Mouse (Mus musculus): ENCODE data around the gene Isg20. TPM values are rescaled to one million over a fixed set of nuclear protein-coding genes. Genes with fewer than 3 reads are reported as not detected.

Gene Isg20
- polyA plus RNA-seq, 1 experiment: 26.9 TPM

GRCm38 (mm10) chr7:78927266-78927665, 14.0 kb downstream of the Isg20 start:
- Histone ChIP-seq H3K27me3 (ENCODE audit: control insufficient read depth) (peaks cover 16% of the 10 kb centered on the region), H3K4me1 (ENCODE audit: control insufficient read depth) (peaks cover 21% of the 10 kb centered on the region), H3K9me3 (ENCODE audit: control insufficient read depth, low read length) (no peaks in the 10 kb centered on the region), H3K4me3 (replicated peaks) (peak overlapping the region; percentile 21), H3K36me3 (ENCODE audit: control insufficient read depth) (no peaks in the 10 kb centered on the region)
- TF ChIP-seq TAL1 (IDR thresholded peaks at IDR 0.05; ENCODE audit: low read length) (no peak), GATA1 (IDR thresholded peaks at IDR 0.05; ENCODE audit: low read length) (no peak)

DNA sequence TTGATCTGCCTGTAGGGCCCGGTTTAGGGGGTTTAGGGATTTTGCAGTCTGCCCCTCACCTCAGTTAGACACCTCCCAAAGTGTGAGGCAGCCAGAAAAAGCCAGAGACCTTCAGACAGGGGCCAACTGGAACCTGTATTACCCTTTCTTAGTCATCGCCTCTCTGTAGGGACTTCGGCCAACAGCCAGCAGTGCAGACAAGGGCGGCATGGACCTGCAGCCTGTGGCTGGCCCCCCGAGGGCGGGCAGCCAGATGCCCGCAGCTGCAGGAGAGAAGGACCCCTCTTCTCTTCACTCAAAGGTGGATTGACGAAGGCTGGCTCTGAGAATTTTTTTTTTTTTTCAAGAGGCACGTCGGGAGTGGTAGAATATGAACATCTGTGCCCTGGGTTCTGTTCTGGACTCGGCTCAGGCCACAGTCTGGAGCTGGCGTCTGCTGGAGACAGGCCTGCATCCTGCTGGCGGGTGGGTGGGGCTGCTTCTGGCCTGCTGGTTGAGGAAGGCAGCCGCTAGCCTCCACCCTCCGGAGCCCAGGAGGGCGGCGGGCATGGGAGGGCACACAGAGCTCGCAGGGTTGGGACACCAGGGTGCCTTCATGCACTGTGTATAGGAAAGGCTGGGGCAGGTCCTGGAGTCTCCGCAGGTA, 25.9 kb downstream of the Isg20 start:
- H3K36me3 ChIP-seq (ENCODE audit: control insufficient read depth): no peaks in the 10 kb centered on the region
- H3K27me3 ChIP-seq (ENCODE audit: control insufficient read depth): peaks cover 10% of the 10 kb centered on the region
- H3K4me3 ChIP-seq (replicated peaks): no peak overlapping the region
- no peak for TF ChIP-seq TAL1 (IDR thresholded peaks at IDR 0.05; ENCODE audit: low read length)
- TF ChIP-seq GATA1 (IDR thresholded peaks at IDR 0.05; ENCODE audit: low read length): no peak
- H3K4me1 ChIP-seq (ENCODE audit: control insufficient read depth): peaks cover 24% of the 10 kb centered on the region
- no peaks in the 10 kb centered on the region for H3K9me3 ChIP-seq (ENCODE audit: control insufficient read depth, low read length)

GRCm38 (mm10) chr7:78940971-78941370, 27.7 kb downstream of the Isg20 start:
- no peaks in the 10 kb centered on the region for H3K36me3 ChIP-seq (ENCODE audit: control insufficient read depth)
- no peaks in the 10 kb centered on the region for H3K9me3 ChIP-seq (ENCODE audit: control insufficient read depth, low read length)

DNA sequence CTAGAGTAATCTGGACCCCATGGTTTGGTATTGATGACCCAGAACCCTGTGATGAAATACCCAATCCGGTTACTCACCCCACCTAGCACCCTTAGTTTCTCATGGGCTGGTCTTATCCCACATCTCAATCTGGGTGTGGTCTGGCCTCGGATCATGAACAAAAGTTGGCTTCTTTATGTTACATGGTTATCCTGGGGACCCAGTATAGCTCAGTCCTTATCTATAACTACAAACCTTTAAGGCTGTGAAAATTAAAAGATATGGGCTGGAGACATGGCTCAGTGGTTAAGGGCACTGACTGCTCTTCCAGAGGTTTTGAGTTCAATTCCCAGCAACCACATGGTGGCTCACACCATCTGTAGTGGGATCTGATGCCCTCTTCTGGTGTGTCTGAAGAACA, 29.3 kb downstream of the Isg20 start:
- Histone ChIP-seq H3K4me1 (ENCODE audit: control insufficient read depth) (peaks cover 24% of the 10 kb centered on the region), H3K36me3 (ENCODE audit: control insufficient read depth) (no peaks in the 10 kb centered on the region), H3K27me3 (ENCODE audit: control insufficient read depth) (0 out of 2 replicates have a peak, but pooled peaks cover 4% of the 10 kb centered on the region), H3K4me3 (replicated peaks) (no peak overlapping the region), H3K9me3 (ENCODE audit: control insufficient read depth, low read length) (no peaks in the 10 kb centered on the region)
- TF ChIP-seq GATA1 (IDR thresholded peaks at IDR 0.05; ENCODE audit: low read length): no peak
- no peak for TF ChIP-seq TAL1 (IDR thresholded peaks at IDR 0.05; ENCODE audit: low read length)

More at GRCm38 (mm10) chr7:78940971-78941370, 27.7 kb downstream of the Isg20 start:
- H3K27me3 ChIP-seq (ENCODE audit: control insufficient read depth): peaks cover 7% of the 10 kb centered on the region
- peaks cover 24% of the 10 kb centered on the region for H3K4me1 ChIP-seq (ENCODE audit: control insufficient read depth)
- TF ChIP-seq GATA1 (IDR thresholded peaks at IDR 0.05; ENCODE audit: low read length) (no peak), TAL1 (IDR thresholded peaks at IDR 0.05; ENCODE audit: low read length) (no peak)
- H3K4me3 ChIP-seq (replicated peaks): no peak overlapping the region

GRCm38 (mm10) chr7:78953886-78954572, 40.8 kb downstream of the Isg20 start:
- Histone ChIP-seq H3K4me1 (ENCODE audit: control insufficient read depth) (no peaks in the 10 kb centered on the region), H3K36me3 (ENCODE audit: control insufficient read depth) (no peaks in the 10 kb centered on the region), H3K27me3 (ENCODE audit: control insufficient read depth) (no peaks in the 10 kb centered on the region; the same call in 1 of the 2 replicates), H3K4me3 (replicated peaks) (no peak overlapping the region), H3K9me3 (ENCODE audit: control insufficient read depth, low read length) (no peaks in the 10 kb centered on the region)
- TF ChIP-seq GATA1 (IDR thresholded peaks at IDR 0.05; ENCODE audit: low read length): no peak
- no peak for TF ChIP-seq TAL1 (IDR thresholded peaks at IDR 0.05; ENCODE audit: low read length)

DNA sequence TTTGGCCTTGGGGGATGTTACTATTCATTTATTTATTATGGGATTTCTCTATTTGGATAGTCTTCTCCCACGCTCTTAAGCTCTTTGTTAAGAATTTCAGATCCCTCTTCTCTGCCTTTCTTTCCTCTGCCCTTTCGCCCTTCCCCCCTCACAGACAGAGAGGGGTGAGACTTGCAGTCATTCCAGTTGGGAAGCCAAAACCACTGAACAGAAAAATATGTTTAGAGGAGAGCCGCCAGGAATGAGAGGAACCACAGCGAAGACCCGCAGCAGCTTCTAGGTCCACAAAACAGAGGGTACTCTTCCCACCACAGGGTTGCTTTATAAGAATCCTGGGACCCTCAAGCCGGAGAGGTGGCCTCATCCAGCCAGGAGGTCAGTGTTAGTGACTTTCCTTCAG, 41.4 kb downstream of the Isg20 start:
- Histone ChIP-seq H3K36me3 (ENCODE audit: control insufficient read depth) (no peaks in the 10 kb centered on the region), H3K27me3 (ENCODE audit: control insufficient read depth) (no peaks in the 10 kb centered on the region; the same call in 1 of the 2 replicates), H3K4me3 (replicated peaks) (no peak overlapping the region), H3K4me1 (ENCODE audit: control insufficient read depth) (no peaks in the 10 kb centered on the region), H3K9me3 (ENCODE audit: control insufficient read depth, low read length) (no peaks in the 10 kb centered on the region)
- no peak for TF ChIP-seq GATA1 (IDR thresholded peaks at IDR 0.05; ENCODE audit: low read length)

GRCm38 (mm10) chr7:78955086-78955485, 41.9 kb downstream of the Isg20 start:
- TF ChIP-seq TAL1 (IDR thresholded peaks at IDR 0.05; ENCODE audit: low read length) (no peak), GATA1 (IDR thresholded peaks at IDR 0.05; ENCODE audit: low read length) (no peak)
- Histone ChIP-seq H3K27me3 (ENCODE audit: control insufficient read depth) (no peaks in the 10 kb centered on the region; the same call in 1 of the 2 replicates), H3K4me3 (replicated peaks) (no peak overlapping the region), H3K9me3 (ENCODE audit: control insufficient read depth, low read length) (no peaks in the 10 kb centered on the region), H3K4me1 (ENCODE audit: control insufficient read depth) (no peaks in the 10 kb centered on the region), H3K36me3 (ENCODE audit: control insufficient read depth) (no peaks in the 10 kb centered on the region)

GRCm38 (mm10) chr7:78958499-78959073, 45.4 kb downstream of the Isg20 start:
- Histone ChIP-seq H3K27me3 (ENCODE audit: control insufficient read depth) (no peaks in the 10 kb centered on the region; the same call in 1 of the 2 replicates), H3K4me1 (ENCODE audit: control insufficient read depth) (no peaks in the 10 kb centered on the region), H3K4me3 (replicated peaks) (no peak overlapping the region), H3K36me3 (ENCODE audit: control insufficient read depth) (no peaks in the 10 kb centered on the region), H3K9me3 (ENCODE audit: control insufficient read depth, low read length) (no peaks in the 10 kb centered on the region)
- no peak for TF ChIP-seq GATA1 (IDR thresholded peaks at IDR 0.05; ENCODE audit: low read length)
- TF ChIP-seq TAL1 (IDR thresholded peaks at IDR 0.05; ENCODE audit: low read length): no peak

GRCm38 (mm10) chr7:78963891-78964290, 50.7 kb downstream of the Isg20 start:
- no peak for TF ChIP-seq TAL1 (IDR thresholded peaks at IDR 0.05; ENCODE audit: low read length)
- TF ChIP-seq GATA1 (IDR thresholded peaks at IDR 0.05; ENCODE audit: low read length): no peak
- Histone ChIP-seq H3K4me1 (ENCODE audit: control insufficient read depth) (no peaks in the 10 kb centered on the region), H3K27me3 (ENCODE audit: control insufficient read depth) (no peaks in the 10 kb centered on the region), H3K4me3 (replicated peaks) (no peak overlapping the region), H3K36me3 (ENCODE audit: control insufficient read depth) (no peaks in the 10 kb centered on the region), H3K9me3 (ENCODE audit: control insufficient read depth, low read length) (no peaks in the 10 kb centered on the region)

Other genes starting within 250 kb of the Isg20 start
- 0.05 TPM in 1 of 2 replicates, not detected in the other for gene Ntrk3, start 175.4 kb upstream of the Isg20 start, polyA plus RNA-seq (2012)
- 10.2 and 12.8 TPM in 2 replicates for gene Mrps11, start 130.3 kb upstream of the Isg20 start, polyA plus RNA-seq (2012)
- gene Mrpl46, start 129.9 kb upstream of the Isg20 start, polyA plus RNA-seq (2012): 1.5 and 1.8 TPM in 2 replicates
- 0.20 and 0.47 TPM in 2 replicates for gene Det1, start 66.2 kb upstream of the Isg20 start, polyA plus RNA-seq (2012)
- gene Aen, start 17.6 kb upstream of the Isg20 start, polyA plus RNA-seq (2012): 2.4 and 2.5 TPM in 2 replicates
- gene Acan, start 140.1 kb downstream of the Isg20 start, polyA plus RNA-seq (2012): 0.01 TPM in 1 of 2 replicates, not detected in the other
- not detected in 2 replicates for gene Hapln3, start 217.6 kb downstream of the Isg20 start, polyA plus RNA-seq (2012)
- 0.30 and 0.39 TPM in 2 replicates for gene Mfge8, start 235.6 kb downstream of the Isg20 start, polyA plus RNA-seq (2012)